Mouse (Mus musculus) forebrain, embryonic 12.5 days (tissue): Measurements from ENCODE around the gene Vezt. TPM values are rescaled to one million over a fixed set of nuclear protein-coding genes. Genes with fewer than 3 reads are reported as not detected.

Experiments used
- ATAC-seq: fragments of 200-750 bp; cut with Nextera tagmentation; 2 replicates; pipeline ENCODE4 v1.8.0; 2017; ENCODE audit warnings: moderate TSS enrichment; ENCODE audit not compliant: low FRiP score
- H3K27ac ChIP-seq: fragments of 300-500 bp; sonication (generic); 2 replicates; pipeline ENCODE4 v1.5.1; 2016; ENCODE audit warnings: mild to moderate bottlenecking
- H3K27me3 ChIP-seq: fragments of 300-500 bp; sonication (generic); 2 replicates; pipeline ENCODE4 v1.6.1; 2016; ENCODE audit warnings: mild to moderate bottlenecking
- H3K36me3 ChIP-seq: fragments of 300-500 bp; sonication (generic); replicated peaks from 2 replicates; pipeline ENCODE4 v1.6.1; 2016; ENCODE audit warnings: mild to moderate bottlenecking
- H3K4me1 ChIP-seq: fragments of 300-500 bp; sonication (generic); 2 replicates; pipeline ENCODE4 v1.6.1; 2016
- H3K4me2 ChIP-seq: fragments of 300-500 bp; sonication (generic); 2 replicates; pipeline ENCODE4 v1.6.1; 2016; ENCODE audit warnings: mild to moderate bottlenecking, moderate library complexity
- H3K4me3 ChIP-seq: fragments of 300-500 bp; sonication (generic); replicated peaks from 2 replicates; pipeline ENCODE4 v1.5.1; 2016; ENCODE audit warnings: mild to moderate bottlenecking
- H3K9ac ChIP-seq: fragments of 300-500 bp; sonication (generic); 2 replicates; pipeline ENCODE4 v1.6.1; 2016; ENCODE audit warnings: mild to moderate bottlenecking
- H3K9me3 ChIP-seq: fragments of 300-500 bp; sonication (generic); 2 replicates; pipeline ENCODE4 v1.6.1; 2016
- whole genome bisulfite sequencing: fragments of 180-500 bp; shearing (Covaris S2); methylation state at CpG from one replicate; pipeline ENCODE4 v1.1.7; 2016; 5-methylcytosine and 5-hydroxymethylcytosine counted together
- polyA plus RNA-seq: library from polyadenylated mRNA; unstranded; fragments of >200 nt; fragmentation: Nextera tagmentation; extraction: Ambion mirVana; gene quantifications from 2 replicates; pipeline ENCODE4 v1.2.1, GENCODE M21; 2016

Vezt gene
- polyA plus RNA-seq, result 53.3 and 60.3 TPM in 2 replicates

DNA sequence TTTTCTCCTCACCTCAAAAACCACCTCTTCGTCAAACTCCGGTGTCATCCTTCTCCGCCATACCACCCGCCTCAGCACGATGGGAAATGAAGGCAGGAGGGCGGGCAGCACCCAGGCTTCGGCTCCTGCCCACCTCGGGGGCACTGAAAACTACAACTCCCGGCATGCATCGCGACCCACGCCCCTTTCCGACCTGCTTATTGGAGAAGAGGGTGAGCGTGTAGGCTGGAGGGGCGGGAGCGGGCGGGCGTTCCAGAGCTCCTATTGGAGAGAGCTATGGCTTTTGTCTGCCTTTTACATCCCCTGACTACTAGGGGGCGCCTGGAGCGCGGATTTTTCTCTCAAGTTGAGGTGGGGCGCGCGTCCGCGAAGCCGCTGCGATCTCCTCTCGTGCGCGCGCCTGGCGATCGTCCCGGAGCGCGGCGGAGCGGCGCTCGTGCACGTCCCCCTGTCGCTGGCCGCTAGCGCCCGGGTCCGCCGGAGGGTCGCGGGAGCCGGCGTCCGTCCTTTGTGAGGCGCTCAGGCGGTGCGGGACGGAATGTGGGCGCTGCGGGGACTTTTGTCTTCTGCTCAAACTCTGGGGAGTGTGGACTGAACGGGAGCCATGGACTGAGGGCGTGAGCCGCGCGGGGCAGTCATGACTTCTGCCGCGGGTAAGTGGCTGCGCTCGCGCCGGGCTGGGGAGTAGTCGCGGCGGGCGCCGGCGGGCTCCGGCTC, at the start of gene Vezt, which contains the start of gene Fgd6:
Gene Vezt (minus strand): TSS at position 160 of the 717 bp plus-strand sequence.
Gene Fgd6 (plus strand): TSS at position 344 of the 717 bp plus-strand sequence.
- peaks cover under 1% of the 10 kb centered on the region; the same call in 1 of the 2 replicates for H3K36me3 ChIP-seq

DNA sequence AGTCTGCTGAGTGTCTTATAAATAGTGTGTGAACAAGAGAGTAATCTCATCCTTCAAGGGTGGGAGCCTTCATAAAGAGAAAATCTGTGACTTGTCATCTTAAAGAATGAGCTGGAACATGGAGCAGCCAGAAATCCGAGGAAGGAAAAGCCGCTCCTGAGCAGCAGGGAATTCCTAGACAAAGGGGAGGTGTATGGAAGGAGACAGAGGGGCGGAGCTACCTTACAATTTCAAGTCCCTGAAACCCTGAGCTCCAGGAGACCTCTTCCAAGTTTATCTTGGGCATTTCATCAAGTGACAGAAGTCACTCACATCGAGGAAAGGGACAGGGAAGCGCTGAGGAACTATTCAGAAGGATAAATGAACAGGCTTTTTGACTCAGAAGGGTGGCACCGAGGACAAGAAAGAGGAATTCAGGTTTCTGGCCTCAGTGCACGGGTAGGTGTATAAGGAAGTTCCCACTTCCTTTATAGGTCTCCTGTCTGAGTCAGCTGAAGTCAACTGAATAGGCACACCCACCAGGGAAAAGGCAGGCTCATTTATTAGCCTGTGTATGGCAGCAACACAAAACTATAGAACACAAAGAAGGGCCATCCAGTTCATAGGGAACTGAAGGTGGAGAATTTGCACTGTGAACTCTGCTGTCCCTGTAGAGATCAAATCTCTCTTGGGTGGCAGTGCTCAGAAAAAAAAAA, 46.6 kb upstream of the Vezt start:
- Histone ChIP-seq H3K9me3 (no peaks in the 10 kb centered on the region), H3K9ac (no peak overlapping the region), H3K4me1 (peaks cover 11% of the 10 kb centered on the region), H3K36me3 (no peaks in the 10 kb centered on the region), H3K4me3 (no peak overlapping the region), H3K27me3 (no peaks in the 10 kb centered on the region), H3K27ac (no peak overlapping the region), H3K4me2 (no peak overlapping the region)
- ATAC-seq, result no peak
- 34% methylated on average over 7 of the region's 7 CpGs for WGBS

More for the DNA sequence above, at the start of gene Vezt, which contains the start of gene Fgd6:
- H3K9ac ChIP-seq, result peak within 1 kb of the TSS; percentile 75
- no peaks in the 10 kb centered on the region for H3K9me3 ChIP-seq
- under 1% methylated on average over 73 of the region's 77 CpGs for WGBS
- H3K27me3 ChIP-seq, result no peaks in the 10 kb centered on the region
- H3K4me1 ChIP-seq, result peaks cover 20% of the 10 kb centered on the region
- peak within 1 kb of the TSS; percentile 36; the same call in 1 of the 2 replicates for H3K27ac ChIP-seq
- ATAC-seq, result peak; percentile 98
- H3K4me3 ChIP-seq, result peak within 1 kb of the TSS; percentile 71
- H3K4me2 ChIP-seq, result peak within 1 kb of the TSS; percentile 79

DNA sequence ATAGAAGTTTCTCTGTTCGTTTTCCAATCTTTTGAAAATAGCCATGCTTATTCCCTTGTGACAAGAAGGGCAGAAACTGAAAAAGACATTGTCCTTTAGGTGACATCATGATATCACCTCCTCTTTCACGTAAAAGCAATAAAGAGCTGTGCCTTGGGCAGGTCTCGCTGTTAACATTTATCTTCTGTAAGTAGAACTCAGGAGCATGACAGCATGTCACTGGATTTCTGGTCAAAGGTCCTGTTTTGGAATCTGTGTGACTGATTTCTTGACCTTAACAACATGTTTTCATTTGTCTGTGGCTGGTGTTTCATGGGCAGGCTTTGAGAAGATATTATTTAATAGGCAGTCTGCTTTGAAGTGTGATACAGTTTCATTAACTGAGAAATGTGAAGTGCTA, 45.1 kb upstream of the Vezt start:
- H3K36me3 ChIP-seq, result no peaks in the 10 kb centered on the region
- 76% methylated on average over 3 of the region's 3 CpGs for WGBS
- no peak for ATAC-seq
- H3K4me1 ChIP-seq, result peaks cover 13% of the 10 kb centered on the region
- H3K27me3 ChIP-seq, result no peaks in the 10 kb centered on the region
- no peaks in the 10 kb centered on the region for H3K9me3 ChIP-seq
- H3K4me3 ChIP-seq, result no peak overlapping the region
- no peak overlapping the region for H3K27ac ChIP-seq
- H3K4me2 ChIP-seq, result no peak overlapping the region
- H3K9ac ChIP-seq, result no peak overlapping the region

DNA sequence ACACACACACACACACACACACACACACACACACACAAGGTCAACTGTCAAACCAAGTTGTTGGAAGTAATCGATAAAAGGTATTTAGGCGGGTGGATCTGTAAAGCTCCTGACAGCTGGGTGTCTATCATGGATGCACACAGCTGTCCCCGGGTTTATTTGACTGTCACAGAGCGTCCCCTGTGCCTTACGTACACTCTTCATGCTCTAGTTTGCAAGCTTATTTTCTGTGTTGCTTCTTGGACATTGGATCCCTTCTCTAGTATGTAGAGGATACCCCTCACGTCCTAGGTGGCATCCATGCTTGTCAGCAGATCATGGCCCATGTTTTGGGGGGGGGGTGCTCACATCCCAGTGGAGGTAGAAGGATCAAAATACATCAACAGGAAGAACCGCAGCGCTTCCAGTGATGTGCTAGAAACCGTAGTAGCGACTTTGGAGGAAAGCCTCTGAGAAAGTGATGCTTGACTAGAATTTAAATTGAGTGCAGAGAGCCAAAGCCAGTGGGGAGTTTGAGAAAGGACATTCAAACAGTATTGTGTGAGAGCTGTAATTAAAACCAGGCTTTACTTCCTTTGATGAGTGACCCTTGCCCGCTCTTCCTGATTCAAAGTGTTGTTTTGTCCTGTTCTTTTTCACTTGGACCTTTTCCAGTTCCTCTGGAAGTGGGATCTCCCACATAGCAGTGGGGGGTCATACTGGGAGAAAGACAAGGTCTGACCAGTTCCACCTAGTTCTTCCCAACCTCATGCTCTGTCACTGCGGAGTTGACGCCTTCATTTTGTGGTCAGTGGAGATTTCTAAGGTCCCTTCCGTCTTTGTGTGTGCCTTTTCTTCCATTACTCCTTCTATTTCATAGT, 41.6 kb upstream of the Vezt start:
- Histone ChIP-seq H3K9ac (no peak overlapping the region), H3K36me3 (no peaks in the 10 kb centered on the region), H3K4me1 (peaks cover 21% of the 10 kb centered on the region), H3K9me3 (no peaks in the 10 kb centered on the region), H3K27me3 (no peaks in the 10 kb centered on the region), H3K27ac (no peak overlapping the region; the same call in 1 of the 2 replicates), H3K4me3 (no peak overlapping the region), H3K4me2 (no peak overlapping the region)
- no peak for ATAC-seq
- WGBS, result 70% methylated on average over 14 of the region's 14 CpGs

DNA sequence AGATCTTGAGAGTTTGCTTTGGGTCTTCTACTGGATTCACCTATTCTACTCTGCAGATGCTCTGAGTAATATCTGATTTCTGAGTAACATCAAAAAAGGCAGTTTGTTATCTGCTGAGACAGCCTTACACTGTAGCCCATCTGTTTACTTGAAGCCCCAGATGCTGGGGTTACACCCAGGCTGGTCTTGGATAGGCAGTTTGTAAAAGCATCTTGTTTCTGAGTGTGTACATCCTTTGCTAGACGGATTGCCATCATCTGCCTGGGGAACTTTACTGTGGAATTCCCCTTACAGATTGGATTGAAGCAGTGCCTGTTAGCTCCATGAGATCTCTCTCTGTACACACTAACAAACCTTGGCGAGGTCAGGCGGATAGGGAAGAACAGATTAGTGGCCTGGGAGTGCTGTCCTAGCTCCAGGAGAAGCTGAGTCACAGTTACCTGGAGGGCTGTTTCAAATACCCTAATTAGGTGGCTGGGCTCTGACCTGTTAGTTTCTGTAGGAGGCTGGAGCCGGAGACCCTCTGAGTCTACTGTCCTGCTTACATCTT, 37.4 kb upstream of the Vezt start:
- WGBS, result 85% methylated on average over 4 of the region's 4 CpGs
- no peaks in the 10 kb centered on the region for H3K36me3 ChIP-seq
- H3K27ac ChIP-seq, result peak overlapping the region; percentile 42; the same call in 1 of the 2 replicates

DNA sequence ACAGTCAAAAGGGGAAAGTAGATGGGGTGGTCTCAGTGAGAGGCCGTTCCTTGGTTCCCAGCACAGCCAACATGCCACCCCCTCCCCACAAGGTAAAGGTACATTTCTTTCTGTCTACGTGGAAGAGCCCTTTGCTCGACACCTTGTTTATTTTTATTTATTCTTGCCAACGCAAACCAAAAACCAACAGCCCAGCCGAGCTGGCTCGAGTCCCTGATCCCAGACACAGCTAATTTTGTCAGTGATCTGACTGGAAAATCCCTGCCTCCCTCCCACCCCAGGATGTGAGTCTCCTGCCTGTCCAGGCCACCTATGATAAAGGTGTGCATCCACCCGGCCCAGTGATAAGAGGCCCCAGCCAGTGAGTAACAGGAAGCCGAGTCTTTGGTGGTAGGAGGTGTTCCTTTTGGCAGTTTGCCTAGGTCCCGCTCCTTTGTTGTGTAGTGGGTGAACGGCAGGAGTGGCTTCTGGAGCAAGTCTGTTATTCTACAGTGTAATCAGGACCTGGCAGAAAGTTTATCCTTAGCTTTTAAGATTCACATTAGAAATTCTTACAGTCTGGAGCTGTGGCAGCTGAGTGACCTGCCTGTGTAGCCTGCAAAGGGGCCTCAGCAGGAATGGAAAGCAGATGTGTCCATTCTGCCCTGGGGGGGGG, 36.8 kb upstream of the Vezt start:
- peak overlapping the region; percentile 42 for H3K27ac ChIP-seq
- no peaks in the 10 kb centered on the region for H3K27me3 ChIP-seq
- ATAC-seq, result no peak
- 71% methylated on average over 10 of the region's 10 CpGs for WGBS
- no peaks in the 10 kb centered on the region for H3K36me3 ChIP-seq
- no peak overlapping the region for H3K9ac ChIP-seq
- H3K4me1 ChIP-seq, result peaks cover 19% of the 10 kb centered on the region
- H3K4me2 ChIP-seq, result no peak overlapping the region
- H3K4me3 ChIP-seq, result no peak overlapping the region
- H3K9me3 ChIP-seq, result no peaks in the 10 kb centered on the region

More for the DNA sequence above, 37.4 kb upstream of the Vezt start:
- Histone ChIP-seq H3K4me2 (no peak overlapping the region), H3K4me1 (peaks cover 21% of the 10 kb centered on the region), H3K9me3 (no peaks in the 10 kb centered on the region), H3K27me3 (no peaks in the 10 kb centered on the region), H3K4me3 (no peak overlapping the region), H3K9ac (no peak overlapping the region)
- no peak for ATAC-seq

DNA sequence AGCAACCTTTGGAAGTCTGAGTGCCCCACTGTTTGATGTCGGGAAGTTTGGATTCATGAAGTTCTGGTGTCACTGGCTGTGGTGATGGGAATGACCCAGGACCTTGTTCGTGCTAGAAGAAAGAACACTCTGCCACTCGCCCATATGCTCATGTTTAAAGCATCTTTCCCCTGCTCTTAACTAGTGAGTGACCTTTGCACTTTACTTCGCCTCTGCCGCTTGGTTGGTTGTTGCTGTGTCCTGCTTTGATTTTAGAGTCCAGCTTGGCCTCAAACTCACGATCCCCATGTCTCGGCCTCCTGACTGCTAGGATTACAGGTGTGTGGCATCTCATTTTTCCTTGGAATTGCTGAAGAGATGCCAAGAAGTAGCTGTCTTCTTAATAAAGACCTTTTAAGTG, 36.0 kb upstream of the Vezt start:
- Histone ChIP-seq H3K27me3 (no peaks in the 10 kb centered on the region), H3K4me3 (no peak overlapping the region), H3K9ac (no peak overlapping the region), H3K9me3 (no peaks in the 10 kb centered on the region), H3K4me1 (peaks cover 13% of the 10 kb centered on the region), H3K4me2 (no peak overlapping the region), H3K36me3 (no peaks in the 10 kb centered on the region), H3K27ac (no peak overlapping the region)
- ATAC-seq, result no peak
- WGBS, result 79% methylated on average over 7 of the region's 7 CpGs

DNA sequence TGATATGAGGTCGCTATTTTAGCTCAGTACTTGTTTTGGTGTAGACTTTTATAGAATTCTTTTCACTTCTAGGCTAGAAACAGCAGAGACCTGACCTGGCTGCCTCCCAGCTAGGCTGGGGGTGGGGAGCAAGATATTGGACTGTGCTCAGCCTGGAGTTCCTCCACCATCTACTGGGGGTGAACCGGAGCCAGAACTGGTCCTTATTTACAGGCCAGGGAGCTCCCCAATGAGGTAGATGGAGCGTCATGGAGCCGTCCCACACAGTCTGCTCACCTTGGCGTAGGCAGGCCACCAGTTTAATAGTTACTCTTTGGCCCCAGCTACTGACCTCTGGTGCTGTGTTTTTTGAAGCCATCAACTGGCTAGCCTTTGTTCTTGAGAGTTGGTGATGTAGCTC, 33.1 kb upstream of the Vezt start:
- Histone ChIP-seq H3K27me3 (no peaks in the 10 kb centered on the region), H3K9ac (no peak overlapping the region), H3K9me3 (no peaks in the 10 kb centered on the region), H3K4me3 (no peak overlapping the region), H3K27ac (no peak overlapping the region), H3K4me2 (no peak overlapping the region), H3K36me3 (no peaks in the 10 kb centered on the region), H3K4me1 (peaks cover 13% of the 10 kb centered on the region)
- no peak for ATAC-seq
- 91% methylated on average over 5 of the region's 5 CpGs for WGBS

DNA sequence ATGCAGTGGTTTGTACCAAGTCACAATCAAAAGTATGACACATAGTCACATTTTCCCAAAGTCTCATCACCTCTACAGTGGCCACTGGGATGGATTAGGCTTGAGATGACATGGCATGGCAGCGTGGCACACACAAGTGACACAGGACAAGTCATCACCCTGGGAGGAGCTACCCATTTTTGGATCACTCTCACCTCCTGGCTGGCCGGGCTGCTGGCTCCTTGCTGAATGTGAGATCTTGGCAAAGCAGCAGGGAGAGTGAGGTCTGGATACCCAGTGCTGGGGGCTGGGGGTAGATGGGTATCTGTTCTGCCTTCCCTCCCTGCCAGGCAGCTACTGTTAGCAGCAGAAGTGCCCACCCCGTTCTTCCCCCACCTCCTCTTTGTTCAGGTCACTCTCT, 31.3 kb upstream of the Vezt start:
- no peak overlapping the region for H3K9ac ChIP-seq
- no peak for ATAC-seq
- WGBS, result 68% methylated on average over 3 of the region's 3 CpGs

DNA sequence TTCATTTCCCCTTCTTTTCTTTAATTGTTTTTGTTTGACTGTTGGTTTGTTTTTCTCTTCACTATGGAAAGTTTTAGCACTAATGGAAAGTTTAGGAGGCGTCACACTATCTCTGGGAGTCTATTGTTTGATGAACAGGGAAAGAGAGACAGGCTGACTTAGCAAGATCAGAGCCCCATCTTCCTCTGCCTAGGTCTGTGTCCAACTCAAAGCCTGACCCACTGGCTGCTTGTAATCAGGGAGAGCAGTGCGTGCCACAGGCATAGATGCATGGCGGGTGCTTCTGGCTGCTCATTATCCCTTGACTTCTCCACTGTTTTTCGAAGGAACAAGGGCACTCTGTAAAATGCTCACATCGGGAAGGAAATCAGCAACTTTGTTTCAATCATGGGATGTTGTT, 26.7 kb upstream of the Vezt start:
- no peaks in the 10 kb centered on the region for H3K27me3 ChIP-seq
- no peak for ATAC-seq
- H3K27ac ChIP-seq, result no peak overlapping the region
- WGBS, result 67% methylated on average over 5 of the region's 5 CpGs
- H3K9ac ChIP-seq, result no peak overlapping the region
- H3K9me3 ChIP-seq, result no peaks in the 10 kb centered on the region
- H3K36me3 ChIP-seq, result no peaks in the 10 kb centered on the region
- H3K4me3 ChIP-seq, result no peak overlapping the region
- H3K4me1 ChIP-seq, result peaks cover 4% of the 10 kb centered on the region; the same call in 1 of the 2 replicates
- H3K4me2 ChIP-seq, result no peak overlapping the region

More for the DNA sequence above, 31.3 kb upstream of the Vezt start:
- Histone ChIP-seq H3K4me3 (no peak overlapping the region), H3K9me3 (no peaks in the 10 kb centered on the region), H3K4me2 (no peak overlapping the region), H3K4me1 (0 out of 2 replicates have a peak, but pooled peaks cover 3% of the 10 kb centered on the region), H3K36me3 (no peaks in the 10 kb centered on the region), H3K27ac (no peak overlapping the region), H3K27me3 (no peaks in the 10 kb centered on the region)

DNA sequence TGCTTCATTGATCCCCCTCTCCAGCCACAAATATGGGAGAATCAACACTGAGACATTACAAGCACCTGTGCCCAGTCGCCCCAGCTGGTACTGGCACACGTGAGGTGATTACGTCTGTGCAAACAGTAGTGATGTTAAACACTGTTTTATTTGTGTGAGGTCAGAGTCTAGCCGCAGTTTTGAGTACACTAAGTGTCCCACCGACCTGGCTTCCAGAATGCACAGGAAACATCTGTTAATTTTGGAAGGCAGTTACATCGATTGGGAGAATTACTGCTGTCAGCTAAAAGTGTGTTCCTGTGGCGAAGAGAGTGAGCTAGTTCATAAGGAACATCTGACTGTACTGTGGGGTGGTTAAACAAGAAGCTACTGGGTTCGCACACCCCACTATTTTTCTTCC, 24.6 kb upstream of the Vezt start:
- no peak overlapping the region for H3K9ac ChIP-seq
- no peak overlapping the region for H3K4me2 ChIP-seq
- no peaks in the 10 kb centered on the region for H3K9me3 ChIP-seq
- no peaks in the 10 kb centered on the region for H3K36me3 ChIP-seq
- H3K27ac ChIP-seq, result no peak overlapping the region
- ATAC-seq, result no peak
- no peaks in the 10 kb centered on the region for H3K27me3 ChIP-seq
- no peak overlapping the region for H3K4me3 ChIP-seq
- 91% methylated on average over 8 of the region's 8 CpGs for WGBS
- peaks cover 4% of the 10 kb centered on the region; the same call in 1 of the 2 replicates for H3K4me1 ChIP-seq
